8 mouse cellular contexts compared by ENCODE assay signal in genomic region chr4:55732006-55732405, GRCm38 (mm10).
DNase-seq lines count a peak whose midpoint lies in the region; ATAC-seq and TF ChIP-seq lines count a peak whose summit lies in the region.

No protein-coding gene starts in this region.

- H3K4me3 ChIP-seq in forebrain, embryonic 13.5 days: no peak overlapping the region
- H3K4me3 ChIP-seq in forebrain, embryonic 12.5 days (replicated peaks): no peak overlapping the region

- no peaks in the 10 kb centered on the region for H3K9me3 ChIP-seq in forebrain, embryonic 13.5 days (replicated peaks)
- H3K9me3 ChIP-seq in forebrain, embryonic 12.5 days: no peaks in the 10 kb centered on the region

- no peaks in the 10 kb centered on the region for H3K27me3 ChIP-seq in forebrain, embryonic 13.5 days
- H3K27me3 ChIP-seq in forebrain, embryonic 12.5 days: no peaks in the 10 kb centered on the region
- no peaks in the 10 kb centered on the region for H3K27me3 ChIP-seq in Patski

- no peaks in the 10 kb centered on the region for H3K36me3 ChIP-seq in forebrain, embryonic 13.5 days (ENCODE audit: poor library complexity, severe bottlenecking)
- no peaks in the 10 kb centered on the region for H3K36me3 ChIP-seq in forebrain, embryonic 12.5 days (replicated peaks)

- no peak overlapping the region for H3K4me2 ChIP-seq in forebrain, embryonic 13.5 days
- no peak overlapping the region for H3K4me2 ChIP-seq in forebrain, embryonic 12.5 days

- CTCF ChIA-PET in Patski (lab: Charles Lee): interaction anchor here (1.7 kb wide), 1 partner anchor 10 kb away, joined by 5 read pairs; no protein-coding TSS in a partner anchor

- intact Hi-C loops in gastrocnemius, postnatal 14 days (cut with DNase I; ENCODE audit: low total_unique reads): no loop called here
- intact Hi-C loops in left cerebral cortex, postnatal 36 days (cut with DNase I): no loop called here

- in situ Hi-C loops in Patski (cut with MboI; ENCODE audit: low pct_unique_long_range_greater_than_20kb): no loop called here

- H3K27ac ChIP-seq in forebrain, embryonic 13.5 days: peak overlapping the region; percentile 15; the same call in 1 of the 2 replicates
- no peak overlapping the region for H3K27ac ChIP-seq in forebrain, embryonic 12.5 days

- 47% methylated on average over 4 of the region's 4 CpGs for WGBS in forebrain, embryonic 13.5 days
- 63% methylated on average over 4 of the region's 4 CpGs for WGBS in forebrain, embryonic 12.5 days

- POLR2A ChIA-PET in Patski (lab: Charles Lee): interaction anchor here (0.6 kb wide), 1 partner anchor 307 kb away, joined by 4 read pairs; no protein-coding TSS in a partner anchor

- H3K9ac ChIP-seq in forebrain, embryonic 13.5 days: no peak overlapping the region
- H3K9ac ChIP-seq in forebrain, embryonic 12.5 days: no peak overlapping the region

- ATAC-seq in forebrain, embryonic 13.5 days: peak; percentile 45; the same call in 1 of the 2 replicates
- no peak for ATAC-seq in forebrain, embryonic 12.5 days (ENCODE audit: low FRiP score)
- peak; percentile 88 for ATAC-seq in Patski
- no peak for ATAC-seq in CD4-positive, CD25-positive, alpha-beta regulatory T cell, adult 4 months

- peaks cover 11% of the 10 kb centered on the region; the same call in 1 of the 2 replicates for H3K4me1 ChIP-seq in forebrain, embryonic 13.5 days
- H3K4me1 ChIP-seq in forebrain, embryonic 12.5 days: no peaks in the 10 kb centered on the region; the same call in 1 of the 2 replicates

- TF ChIP-seq CTCF in Patski (IDR thresholded peaks at IDR 0.05): no peak

- DNase-seq in Patski (ENCODE audit: low read depth, low spot score): peak; percentile 86
- DNase-seq in gastrocnemius, postnatal 14 days: peak; percentile 72
- DNase-seq in left cerebral cortex, postnatal 36 days (ENCODE audit: low spot score in 2 of 2): peak; percentile 68 to 74
- DNase-seq in cerebellum, adult 18-20 months: no peak
- no peak for DNase-seq in embryo, embryonic 10.5 days (ENCODE audit: low spot score)

Comparison
In these comparisons a context has a peak if more than half of its experiments do, and no peak if none do; other contexts are left out.
1. ATAC-seq: peak in forebrain, embryonic 13.5 days (single experiment) and Patski (single experiment); none in forebrain, embryonic 12.5 days (single experiment) and CD4-positive, CD25-positive, alpha-beta regulatory T cell, adult 4 months (single experiment).
2. DNase-seq: peak in Patski (single experiment), gastrocnemius, postnatal 14 days (single experiment) and left cerebral cortex, postnatal 36 days (2 of 2); none in cerebellum, adult 18-20 months (0 of 2) and embryo, embryonic 10.5 days (single experiment).